Mouse (Mus musculus): ENCODE data around the gene Nfkb2. TPM values are rescaled to one million over a fixed set of nuclear protein-coding genes. Genes with fewer than 3 reads are reported as not detected.

Nfkb2 gene
- polyA plus RNA-seq, 1 experiment from 2014 or later = 4.2 TPM

- WGBS = 69% methylated on average over 10 of the region's 10 CpGs
- no peak for DNase-seq (ENCODE audit: low spot score)
- peak within 1 kb of the TSS; percentile 81 for H3K9ac ChIP-seq (ENCODE audit: low read length)
- peaks cover 4% of the 10 kb centered on the region; the same call in 1 of the 2 replicates for H3K4me1 ChIP-seq (replicated peaks; ENCODE audit: control insufficient read depth, insufficient read depth, low read length)
- no peaks in the 10 kb centered on the region for H3K9me3 ChIP-seq (ENCODE audit: control insufficient read depth, low read length)
- peak within 1 kb of the TSS; percentile 58 for H3K4me3 ChIP-seq (ENCODE audit: low read depth, low read length)
- no peak within 1 kb of the TSS for H3K27ac ChIP-seq (ENCODE audit: low read depth, low read length)
- H3K36me3 ChIP-seq (ENCODE audit: control insufficient read depth, insufficient read depth, low read length) = no peaks in the 10 kb centered on the region
- H3K27me3 ChIP-seq (ENCODE audit: control insufficient read depth, insufficient read depth, low read length) = peaks cover 13% of the 10 kb centered on the region
- H3K4me2 ChIP-seq (ENCODE audit: low read depth, low read length, severe bottlenecking) = peak within 1 kb of the TSS; percentile 93
- ATAC-seq (replicated peaks; ENCODE audit: low FRiP score) = no peak
These were observed 46.2 kb downstream of the Nfkb2 start, which contains the start of gene 2310034G01Rik for GRCm38 (mm10) chr19:46350168-46350932. 2310034G01Rik (minus strand) TSS chr19:46350302.

- H3K4me1 ChIP-seq (replicated peaks; ENCODE audit: control insufficient read depth, insufficient read depth, low read length) = peaks cover 7% of the 10 kb centered on the region; the same call in 1 of the 2 replicates
- peaks cover 7% of the 10 kb centered on the region for H3K27me3 ChIP-seq (ENCODE audit: control insufficient read depth, insufficient read depth, low read length)
- H3K9ac ChIP-seq (ENCODE audit: low read length) = peak overlapping the region; percentile 57
- H3K9me3 ChIP-seq (ENCODE audit: control insufficient read depth, low read length) = no peaks in the 10 kb centered on the region
- no peak overlapping the region for H3K27ac ChIP-seq (ENCODE audit: low read depth, low read length)
- peak overlapping the region; percentile 69 for H3K4me2 ChIP-seq (ENCODE audit: low read depth, low read length, severe bottlenecking)
- DNase-seq (ENCODE audit: low spot score) = peak; percentile 94
- 1% methylated on average over 29 of the region's 29 CpGs for WGBS
- peak overlapping the region; percentile 43 for H3K4me3 ChIP-seq (ENCODE audit: low read depth, low read length)
- no peaks in the 10 kb centered on the region for H3K36me3 ChIP-seq (ENCODE audit: control insufficient read depth, insufficient read depth, low read length)
- peak; percentile 86 for ATAC-seq (replicated peaks; ENCODE audit: low FRiP score)
These were observed 52.6 kb downstream of the Nfkb2 start for GRCm38 (mm10) chr19:46356701-46357138.

GRCm38 (mm10) chr19:46357344-46358280 lies 53.5 kb downstream of the Nfkb2 start:
- H3K36me3 ChIP-seq (ENCODE audit: control insufficient read depth, insufficient read depth, low read length) = no peaks in the 10 kb centered on the region
- H3K4me2 ChIP-seq (ENCODE audit: low read depth, low read length, severe bottlenecking) = peak overlapping the region; percentile 69
- no peak overlapping the region for H3K27ac ChIP-seq (ENCODE audit: low read depth, low read length)
- H3K9me3 ChIP-seq (ENCODE audit: control insufficient read depth, low read length) = no peaks in the 10 kb centered on the region
- H3K4me3 ChIP-seq (ENCODE audit: low read depth, low read length) = peak overlapping the region; percentile 43
- ATAC-seq (replicated peaks; ENCODE audit: low FRiP score) = no peak
- H3K27me3 ChIP-seq (ENCODE audit: control insufficient read depth, insufficient read depth, low read length) = peaks cover 7% of the 10 kb centered on the region
- DNase-seq (ENCODE audit: low spot score) = no peak
- peak overlapping the region; percentile 57 for H3K9ac ChIP-seq (ENCODE audit: low read length)
- 20% methylated on average over 25 of the region's 25 CpGs for WGBS
- peaks cover 7% of the 10 kb centered on the region; the same call in 1 of the 2 replicates for H3K4me1 ChIP-seq (replicated peaks; ENCODE audit: control insufficient read depth, insufficient read depth, low read length)

- peaks cover 7% of the 10 kb centered on the region; the same call in 1 of the 2 replicates for H3K4me1 ChIP-seq (replicated peaks; ENCODE audit: control insufficient read depth, insufficient read depth, low read length)
- no peaks in the 10 kb centered on the region for H3K36me3 ChIP-seq (ENCODE audit: control insufficient read depth, insufficient read depth, low read length)
- H3K9me3 ChIP-seq (ENCODE audit: control insufficient read depth, low read length) = no peaks in the 10 kb centered on the region
- H3K4me2 ChIP-seq (ENCODE audit: low read depth, low read length, severe bottlenecking) = no peak overlapping the region
- H3K4me3 ChIP-seq (ENCODE audit: low read depth, low read length) = no peak overlapping the region
- ATAC-seq (replicated peaks; ENCODE audit: low FRiP score) = no peak
- no peak overlapping the region for H3K27ac ChIP-seq (ENCODE audit: low read depth, low read length)
- WGBS = 58% methylated on average over 4 of the region's 4 CpGs
- H3K9ac ChIP-seq (ENCODE audit: low read length) = no peak overlapping the region
- DNase-seq (ENCODE audit: low spot score) = no peak
- peaks cover 7% of the 10 kb centered on the region for H3K27me3 ChIP-seq (ENCODE audit: control insufficient read depth, insufficient read depth, low read length)
These were observed 54.3 kb downstream of the Nfkb2 start for GRCm38 (mm10) chr19:46358381-46358780.

MicroRNAs encoded within 50 kb of the gene (microRNA counts, 519-probe panel; counts per million panel counts)
- microRNA mmu-miR-146b = 31.2 counts per million

Small RNA genes lying within 50 kb of the gene (microRNA-seq; reads per million reads assigned to microRNA genes)
- gene Mir146b (ENCODE audit: insufficient number of aligned reads) = not detected

Other genes starting within 250 kb of the Nfkb2 start
- gene Nolc1, start 228.5 kb upstream of the Nfkb2 start, polyA plus RNA-seq (2014; fragmentation: Nextera tagmentation; extraction: Ambion mirVana) = 132 and 133 TPM in 2 replicates
- 0.13 and 0.23 TPM in 2 replicates for gene Elovl3, start 172.4 kb upstream of the Nfkb2 start, polyA plus RNA-seq (2014; fragmentation: Nextera tagmentation; extraction: Ambion mirVana)
- not detected in 2 replicates for gene Pitx3, start 156.0 kb upstream of the Nfkb2 start, polyA plus RNA-seq (2014; fragmentation: Nextera tagmentation; extraction: Ambion mirVana)
- 49.0 and 51.4 TPM in 2 replicates for gene Gbf1, start 151.8 kb upstream of the Nfkb2 start, polyA plus RNA-seq (2014; fragmentation: Nextera tagmentation; extraction: Ambion mirVana)
- gene Psd, start 22.8 kb downstream of the Nfkb2 start, polyA plus RNA-seq (2014; fragmentation: Nextera tagmentation; extraction: Ambion mirVana) = 10.7 and 11.3 TPM in 2 replicates
- 22.5 and 25.8 TPM in 2 replicates for gene Fbxl15, start 23.9 kb downstream of the Nfkb2 start, polyA plus RNA-seq (2014; fragmentation: Nextera tagmentation; extraction: Ambion mirVana)
- 217 and 242 TPM in 2 replicates for gene Cuedc2, start 34.4 kb downstream of the Nfkb2 start, polyA plus RNA-seq (2014; fragmentation: Nextera tagmentation; extraction: Ambion mirVana)
- gene Mfsd13a, start 36.8 kb downstream of the Nfkb2 start, polyA plus RNA-seq (2014; fragmentation: Nextera tagmentation; extraction: Ambion mirVana) = 7.9 and 8.6 TPM in 2 replicates
- 1.3 and 2.7 TPM in 2 replicates for gene 2310034G01Rik, start 46.0 kb downstream of the Nfkb2 start, polyA plus RNA-seq (2014; fragmentation: Nextera tagmentation; extraction: Ambion mirVana)
- gene Actr1a, start 91.4 kb downstream of the Nfkb2 start, polyA plus RNA-seq (2014; fragmentation: Nextera tagmentation; extraction: Ambion mirVana) = 204 and 232 TPM in 2 replicates
- gene Sufu, start 92.6 kb downstream of the Nfkb2 start, polyA plus RNA-seq (2014; fragmentation: Nextera tagmentation; extraction: Ambion mirVana) = 48.3 and 48.6 TPM in 2 replicates
- 30.7 and 39.5 TPM in 2 replicates for gene Trim8, start 197.4 kb downstream of the Nfkb2 start, polyA plus RNA-seq (2014; fragmentation: Nextera tagmentation; extraction: Ambion mirVana)